Mouse (Mus musculus) liver, postnatal 0 days (tissue): ENCODE measurements around the gene Ccdc89.

ENCODE experiments used
- CTCF ChIP-seq: sonication (generic); IDR thresholded peaks from 2 replicates; pipeline ENCODE4 v1.5.1; 2016; ENCODE audit warnings: antibody characterized with exemption, low read depth
- EP300 ChIP-seq: IDR thresholded peaks from 2 replicates; pipeline ENCODE4 v1.6.1; 2016; ENCODE audit warnings: antibody characterized with exemption, low read depth, mild to moderate bottlenecking

GRCm38 (mm10) chr7:90384411-90384810 is 42.0 kb upstream of the Ccdc89 start:
- TF ChIP-seq CTCF, result no peak
- TF ChIP-seq EP300, result no peak
